Mouse (Mus musculus) intestine, embryonic 16.5 days (tissue): Measurements from ENCODE around the gene Irf2bpl. TPM values are rescaled to one million over a fixed set of nuclear protein-coding genes. Genes with fewer than 3 reads are reported as not detected.

ENCODE experiments used
- ATAC-seq: fragments of 200-750 bp; cut with Nextera tagmentation; 2 replicates; pipeline ENCODE4 v1.8.0; 2017; ENCODE audit warnings: moderate TSS enrichment, moderate library complexity
- H3K27ac ChIP-seq: fragments of 300-500 bp; sonication (generic); 2 replicates; pipeline ENCODE4 v1.5.1; 2014; ENCODE audit warnings: mild to moderate bottlenecking, low read length
- H3K27me3 ChIP-seq: fragments of 300-500 bp; sonication (generic); replicated peaks from 2 replicates; pipeline ENCODE4 v1.6.1; 2014; ENCODE audit warnings: low read length, control low read depth, mixed read lengths; ENCODE audit not compliant: control insufficient read depth, insufficient read depth
- H3K36me3 ChIP-seq: fragments of 300-500 bp; sonication (generic); 2 replicates; pipeline ENCODE4 v1.6.1; 2014; ENCODE audit warnings: low read length, control low read depth; ENCODE audit not compliant: control insufficient read depth, insufficient read depth
- H3K4me1 ChIP-seq: fragments of 300-500 bp; sonication (generic); 2 replicates; pipeline ENCODE4 v1.6.1; 2014; ENCODE audit warnings: low read length, control low read depth, mixed read lengths; ENCODE audit not compliant: control insufficient read depth, insufficient read depth
- H3K4me2 ChIP-seq: fragments of 300-500 bp; sonication (generic); 2 replicates; pipeline ENCODE4 v1.6.1; 2014; ENCODE audit warnings: low read depth, low read length, control low read depth
- H3K4me3 ChIP-seq: fragments of 300-500 bp; sonication (generic); 2 replicates; pipeline ENCODE4 v1.5.1; 2014; ENCODE audit warnings: mild to moderate bottlenecking, low read length
- H3K9ac ChIP-seq: fragments of 300-500 bp; sonication (generic); 2 replicates; pipeline ENCODE4 v1.6.1; 2014; ENCODE audit warnings: low read depth, low read length
- H3K9me3 ChIP-seq: fragments of 300-500 bp; sonication (generic); 2 replicates; pipeline ENCODE4 v1.6.1; 2016; ENCODE audit warnings: low read length, control low read depth; ENCODE audit not compliant: control insufficient read depth
- WGBS: fragments of 180-500 bp; shearing (Covaris S2); extraction: QIAGEN DNeasy Blood & Tissue Kit; methylation state at CpG from one replicate; pipeline ENCODE4 v1.1.7; 2014; 5-methylcytosine and 5-hydroxymethylcytosine counted together
- polyA plus RNA-seq: library from polyadenylated mRNA; unstranded; fragments of >200 nt; fragmentation: Nextera tagmentation; extraction: Ambion mirVana; gene quantifications from 2 replicates; pipeline ENCODE4 v1.2.1, GENCODE M21; 2015

Gene Irf2bpl
- polyA plus RNA-seq, 1 experiment from 2014 or later, result 8.2 TPM

DNA sequence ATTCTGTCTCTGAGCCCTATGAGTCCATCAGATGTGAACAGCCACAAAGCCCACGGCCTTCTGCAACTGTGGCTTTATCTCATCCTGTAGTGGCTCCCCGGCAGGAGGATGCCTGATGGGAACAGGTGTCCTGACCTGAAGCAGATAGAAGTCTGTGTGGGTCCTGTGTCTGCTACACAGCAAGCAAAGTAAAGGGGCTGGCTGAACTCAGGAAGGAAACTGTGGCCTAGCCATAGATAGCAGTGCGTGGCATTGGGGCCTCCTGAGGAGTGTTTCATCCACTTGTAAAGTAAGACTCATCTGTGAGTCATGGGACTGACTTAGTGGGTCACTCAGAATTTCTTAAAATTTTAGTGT is 50.2 kb downstream of the Irf2bpl start:
- H3K4me1 ChIP-seq, result peaks cover 36% of the 10 kb centered on the region

DNA sequence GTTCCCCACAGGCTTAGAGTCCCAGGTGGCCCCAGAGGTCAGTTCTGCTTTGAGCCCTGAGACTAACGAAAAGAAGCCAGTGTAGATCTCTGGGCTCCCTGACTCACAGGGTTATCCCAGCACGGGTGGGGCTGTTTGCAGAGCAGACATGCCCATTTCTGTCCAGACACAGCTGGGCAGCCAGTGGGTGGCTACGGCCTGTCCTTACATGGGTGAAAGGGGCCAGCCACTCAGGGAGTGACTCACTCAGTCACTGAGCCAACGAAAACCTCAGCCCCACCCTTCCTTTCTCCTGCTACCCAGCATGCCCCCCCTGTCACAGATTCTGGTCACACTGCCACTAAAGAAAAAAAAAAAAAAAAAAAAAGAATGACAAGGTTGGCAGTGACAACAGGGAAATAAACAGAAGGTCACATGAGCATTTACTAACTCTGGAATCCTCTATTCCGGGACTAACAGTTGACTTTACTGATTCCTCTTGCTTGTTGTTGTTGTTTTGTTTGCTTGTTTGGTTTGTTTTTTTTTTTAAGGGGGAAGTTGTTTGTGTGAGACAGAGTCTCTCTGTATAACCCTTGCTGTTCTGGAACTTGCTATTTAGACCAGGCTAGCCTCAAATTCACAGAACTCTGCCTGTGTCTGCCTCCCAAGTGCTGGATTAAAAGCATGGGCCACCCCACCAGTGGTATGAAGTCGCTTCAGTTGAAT is 50.7 kb downstream of the Irf2bpl start:
- 0 out of 2 replicates have a peak overlapping the region, but pooled peaks have one; percentile 42 for H3K9ac ChIP-seq
- peak; percentile 42 for ATAC-seq

More for the DNA sequence above, 50.2 kb downstream of the Irf2bpl start:
- 78% methylated on average over 3 of the region's 3 CpGs for WGBS
- Histone ChIP-seq H3K4me2 (no peak overlapping the region), H3K9me3 (no peaks in the 10 kb centered on the region), H3K27me3 (no peaks in the 10 kb centered on the region), H3K27ac (no peak overlapping the region; the same call in 1 of the 2 replicates), H3K9ac (no peak overlapping the region), H3K36me3 (no peaks in the 10 kb centered on the region), H3K4me3 (no peak overlapping the region)
- ATAC-seq, result no peak

DNA sequence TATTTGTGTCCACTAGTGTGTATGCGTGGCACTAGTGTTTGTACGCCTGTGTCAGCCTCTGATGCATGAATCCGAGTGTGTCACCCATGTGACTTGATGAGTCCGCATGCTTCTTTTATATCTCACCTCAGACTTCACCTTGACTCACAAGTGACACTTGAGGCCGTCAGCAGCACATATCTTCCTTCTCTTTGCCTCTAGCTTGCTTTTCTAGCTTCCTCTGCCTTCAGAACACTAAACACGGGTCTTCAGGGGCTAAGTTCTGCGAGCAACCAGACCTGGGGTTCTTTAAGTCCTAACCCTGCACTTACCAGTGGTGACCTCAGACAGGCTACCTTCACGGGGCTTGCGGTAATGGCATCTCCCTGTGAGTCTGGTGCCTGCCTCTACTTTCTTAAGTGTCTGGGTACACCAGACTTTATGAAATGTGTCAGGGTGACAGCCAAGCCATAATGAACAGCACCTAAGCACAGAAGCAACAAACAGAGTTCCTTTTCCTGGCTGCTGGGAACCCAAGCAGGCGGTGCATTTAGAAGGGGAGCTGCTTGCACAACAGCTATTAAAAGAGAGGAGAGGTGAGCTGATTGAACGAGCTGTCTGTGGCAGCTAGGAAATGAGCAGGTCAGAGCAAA is 51.9 kb downstream of the Irf2bpl start:
- WGBS, result 61% methylated on average over 11 of the region's 11 CpGs

More for the DNA sequence above, 50.7 kb downstream of the Irf2bpl start:
- Histone ChIP-seq H3K36me3 (no peaks in the 10 kb centered on the region), H3K4me2 (no peak overlapping the region), H3K27ac (no peak overlapping the region; the same call in 1 of the 2 replicates), H3K4me3 (no peak overlapping the region), H3K4me1 (peaks cover 33% of the 10 kb centered on the region), H3K9me3 (no peaks in the 10 kb centered on the region), H3K27me3 (no peaks in the 10 kb centered on the region)
- 48% methylated on average over 6 of the region's 6 CpGs for WGBS

DNA sequence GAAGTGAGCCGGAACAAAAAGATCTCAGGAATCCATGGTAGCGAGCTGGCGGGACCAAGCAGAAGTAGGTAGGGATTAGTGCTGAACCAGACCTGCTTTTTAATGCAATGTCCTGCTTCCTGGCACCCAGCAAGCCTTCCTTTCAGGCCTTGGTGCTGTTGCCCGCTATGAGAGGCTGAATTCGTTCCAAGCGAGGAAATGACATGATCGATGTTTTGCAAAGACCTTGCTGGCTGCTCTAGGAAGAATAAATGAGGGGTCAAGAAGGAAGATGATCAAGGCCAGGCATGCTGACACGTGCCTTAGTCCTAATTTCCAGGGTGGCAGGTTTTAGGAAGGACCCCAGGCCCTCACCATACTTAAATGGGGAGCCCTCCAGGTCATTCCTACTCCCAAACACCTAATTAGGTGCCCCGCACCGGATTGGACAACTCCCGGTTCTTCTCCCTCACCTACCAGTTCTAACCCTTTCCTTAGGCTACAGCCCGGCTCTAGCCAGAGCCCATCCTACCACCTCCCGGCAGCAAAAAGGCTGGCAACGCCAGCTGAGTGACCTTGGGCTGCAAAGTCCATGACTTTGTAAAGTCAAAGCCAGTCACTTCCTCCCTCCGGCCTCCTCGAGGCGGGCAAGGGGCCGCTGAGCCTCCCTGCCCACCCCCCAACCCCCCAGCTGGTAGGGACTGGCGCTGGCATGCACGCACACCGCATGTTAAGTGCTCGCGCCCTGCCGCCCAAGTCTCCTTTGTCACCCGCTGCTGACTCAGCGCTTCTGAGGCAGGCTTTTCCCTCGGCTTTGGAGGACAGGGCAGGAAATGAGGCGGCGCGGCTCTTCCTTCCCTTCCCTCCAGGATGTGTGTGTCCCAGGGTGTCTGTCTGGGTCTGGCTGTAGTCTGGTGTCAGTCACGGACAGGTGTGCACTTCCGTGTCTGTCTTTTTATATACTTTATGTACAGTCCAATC is 52.7 kb downstream of the Irf2bpl start:
- Histone ChIP-seq H3K4me2 (peak overlapping the region; percentile 49), H3K9me3 (no peaks in the 10 kb centered on the region), H3K4me1 (peaks cover 32% of the 10 kb centered on the region), H3K9ac (peak overlapping the region; percentile 66), H3K27ac (peak overlapping the region; percentile 42; the same call in 1 of the 2 replicates), H3K4me3 (peak overlapping the region; percentile 21), H3K36me3 (no peaks in the 10 kb centered on the region), H3K27me3 (no peaks in the 10 kb centered on the region)
- WGBS, result 32% methylated on average over 32 of the region's 32 CpGs
- ATAC-seq, result peak; percentile 25

More for the DNA sequence above, 51.9 kb downstream of the Irf2bpl start:
- H3K27me3 ChIP-seq, result no peaks in the 10 kb centered on the region
- peak overlapping the region; percentile 66; the same call in 1 of the 2 replicates for H3K9ac ChIP-seq
- no peaks in the 10 kb centered on the region for H3K9me3 ChIP-seq
- peaks cover 30% of the 10 kb centered on the region for H3K4me1 ChIP-seq
- H3K4me2 ChIP-seq, result no peak overlapping the region
- H3K27ac ChIP-seq, result no peak overlapping the region
- H3K36me3 ChIP-seq, result no peaks in the 10 kb centered on the region
- no peak for ATAC-seq
- no peak overlapping the region for H3K4me3 ChIP-seq

Other genes with a start within 250 kb of the Irf2bpl start
- 5.5 and 6.0 TPM in 2 replicates for gene Vash1, start 206.1 kb downstream of the Irf2bpl start, polyA plus RNA-seq
- gene Angel1, start 158.3 kb downstream of the Irf2bpl start, polyA plus RNA-seq, result 4.8 and 5.3 TPM in 2 replicates
- not detected in 2 replicates for gene Lrrc74a, start 150.4 kb downstream of the Irf2bpl start, polyA plus RNA-seq
- gene Cipc, start 62.2 kb upstream of the Irf2bpl start, polyA plus RNA-seq, result 7.9 and 9.5 TPM in 2 replicates
- 0.23 and 0.28 TPM in 2 replicates for gene Zdhhc22, start 105.6 kb upstream of the Irf2bpl start, polyA plus RNA-seq
- 0.60 and 0.92 TPM in 2 replicates for gene Tmem63c, start 136.5 kb upstream of the Irf2bpl start, polyA plus RNA-seq
- 1.2 and 1.6 TPM in 2 replicates for gene Ngb, start 217.7 kb upstream of the Irf2bpl start, polyA plus RNA-seq